Mouse (Mus musculus): ENCODE measurements at regions not wholly inside any gene's neighbourhood (a gene's known extent, or its start where the extent isn't known, plus 50 kb on each side); places are given as distances from the start of the nearest gene placed in this dataset.

DNA sequence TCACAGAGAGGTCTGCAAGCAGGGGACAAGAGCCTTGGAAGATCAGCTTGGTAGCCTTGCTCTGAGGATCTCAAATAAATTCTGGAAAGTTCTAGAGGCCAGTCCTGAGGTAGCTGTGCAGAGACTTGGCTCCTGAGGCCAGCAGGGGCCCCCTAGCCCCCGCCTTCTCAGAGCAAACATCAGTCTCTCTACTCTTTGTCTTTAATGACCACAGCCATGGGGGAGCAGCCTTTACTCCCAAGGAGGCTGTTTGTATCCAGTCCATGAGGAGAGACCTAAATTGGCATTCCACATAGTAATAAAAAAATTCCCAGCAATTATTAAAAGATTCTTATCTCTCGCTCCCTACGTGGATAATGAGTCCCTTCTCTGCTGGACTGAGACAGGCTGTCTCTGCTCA, 726.8 kb downstream of the Gm826 start:
- Histone ChIP-seq H3K36me3 (replicated peaks) (no peaks in the 10 kb centered on the region), H3K27me3 (no peaks in the 10 kb centered on the region), H3K4me1 (replicated peaks) (no peaks in the 10 kb centered on the region), H3K27ac (replicated peaks) (no peak overlapping the region), H3K9ac (no peak overlapping the region), H3K9me3 (replicated peaks) (no peaks in the 10 kb centered on the region), H3K4me3 (replicated peaks) (no peak overlapping the region), H3K4me2 (no peak overlapping the region)
- ATAC-seq (ENCODE audit: insufficient read depth), result no peak
- WGBS (ENCODE audit: insufficient replicate concordance), result 40% methylated on average over 3 of the region's 3 CpGs

DNA sequence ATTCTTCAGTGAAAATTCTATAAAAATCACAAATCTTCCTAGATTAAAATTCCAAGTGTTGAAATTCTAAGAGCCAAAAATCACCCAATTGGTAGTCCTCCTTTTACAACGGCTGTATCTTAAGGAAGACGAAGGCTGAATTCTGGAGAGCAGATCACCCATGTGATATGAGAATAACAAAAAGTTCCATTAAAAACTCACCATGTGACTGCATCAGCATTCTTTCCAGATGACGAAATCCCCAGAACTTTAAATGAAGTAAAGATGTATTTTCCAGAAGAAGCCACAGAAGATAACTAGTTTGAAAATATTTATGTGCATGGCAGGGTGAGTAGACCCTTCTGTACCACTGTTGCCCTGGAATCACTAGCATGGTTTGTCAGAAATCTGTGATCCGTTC, 723.5 kb downstream of the Gm826 start:
- no peak overlapping the region for H3K27ac ChIP-seq (replicated peaks)
- no peaks in the 10 kb centered on the region for H3K4me1 ChIP-seq (replicated peaks)
- H3K4me2 ChIP-seq, result no peak overlapping the region
- no peak overlapping the region for H3K4me3 ChIP-seq (replicated peaks)
- no peaks in the 10 kb centered on the region for H3K27me3 ChIP-seq
- no peak overlapping the region for H3K9ac ChIP-seq
- no peaks in the 10 kb centered on the region for H3K9me3 ChIP-seq (replicated peaks)
- ATAC-seq (ENCODE audit: insufficient read depth), result no peak
- no peaks in the 10 kb centered on the region for H3K36me3 ChIP-seq (replicated peaks)
- 57% methylated on average over 4 of the region's 4 CpGs for WGBS (ENCODE audit: insufficient replicate concordance)

DNA sequence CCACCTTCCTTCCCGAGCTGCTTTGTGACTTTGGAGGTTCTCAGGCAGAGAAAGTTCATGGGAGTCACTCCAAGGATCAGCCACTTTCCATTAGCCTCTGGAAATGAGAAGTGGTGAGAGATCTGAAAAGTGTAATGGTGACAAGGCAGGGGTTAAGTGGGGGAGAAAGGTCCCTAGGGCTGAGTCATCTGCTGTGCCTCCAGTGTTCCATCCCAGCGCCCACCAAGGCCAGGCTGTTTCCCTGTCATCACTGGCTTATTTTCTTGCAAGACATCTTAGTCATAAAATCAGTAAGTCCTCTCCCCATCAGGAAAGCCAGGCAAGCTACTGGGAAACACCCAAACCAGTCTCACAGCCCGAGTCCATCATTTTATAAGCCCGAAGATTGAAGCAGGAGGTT, 717.3 kb downstream of the Gm826 start:
- no peak overlapping the region for H3K4me3 ChIP-seq (replicated peaks)
- H3K27ac ChIP-seq (replicated peaks), result no peak overlapping the region
- ATAC-seq (ENCODE audit: insufficient read depth), result no peak
- H3K4me2 ChIP-seq, result no peak overlapping the region
- no peaks in the 10 kb centered on the region for H3K4me1 ChIP-seq (replicated peaks)
- H3K36me3 ChIP-seq (replicated peaks), result no peaks in the 10 kb centered on the region
- no peak overlapping the region for H3K9ac ChIP-seq
- 56% methylated on average over 4 of the region's 4 CpGs for WGBS (ENCODE audit: insufficient replicate concordance)
- no peaks in the 10 kb centered on the region for H3K27me3 ChIP-seq
- H3K9me3 ChIP-seq (replicated peaks), result no peaks in the 10 kb centered on the region

DNA sequence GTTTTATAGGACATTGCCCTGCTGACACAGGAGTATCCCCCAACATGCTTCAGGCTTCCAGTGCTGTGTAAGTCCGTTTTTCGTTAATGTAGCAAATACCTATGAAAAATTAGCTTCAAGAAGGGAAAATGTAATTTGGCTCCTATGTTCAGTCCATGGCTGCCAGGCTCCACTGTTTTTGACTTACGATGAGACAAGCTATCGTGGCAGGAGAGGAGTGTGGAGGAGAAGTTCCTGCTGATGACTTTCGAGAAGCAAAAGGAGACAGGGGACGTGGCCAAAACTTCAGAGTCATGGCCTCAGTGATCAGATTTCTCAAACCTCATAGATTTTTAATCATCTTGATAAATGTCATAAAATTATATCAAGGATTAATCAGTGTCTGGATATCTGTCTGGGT, 712.7 kb downstream of the Gm826 start:
- WGBS (ENCODE audit: insufficient replicate concordance), result 74% methylated on average over 6 of the region's 6 CpGs
- H3K27me3 ChIP-seq, result no peaks in the 10 kb centered on the region
- ATAC-seq (ENCODE audit: insufficient read depth), result no peak
- H3K27ac ChIP-seq (replicated peaks), result no peak overlapping the region
- H3K9ac ChIP-seq, result no peak overlapping the region
- H3K4me1 ChIP-seq (replicated peaks), result no peaks in the 10 kb centered on the region
- no peak overlapping the region for H3K4me2 ChIP-seq
- no peaks in the 10 kb centered on the region for H3K9me3 ChIP-seq (replicated peaks)
- no peaks in the 10 kb centered on the region for H3K36me3 ChIP-seq (replicated peaks)
- no peak overlapping the region for H3K4me3 ChIP-seq (replicated peaks)

DNA sequence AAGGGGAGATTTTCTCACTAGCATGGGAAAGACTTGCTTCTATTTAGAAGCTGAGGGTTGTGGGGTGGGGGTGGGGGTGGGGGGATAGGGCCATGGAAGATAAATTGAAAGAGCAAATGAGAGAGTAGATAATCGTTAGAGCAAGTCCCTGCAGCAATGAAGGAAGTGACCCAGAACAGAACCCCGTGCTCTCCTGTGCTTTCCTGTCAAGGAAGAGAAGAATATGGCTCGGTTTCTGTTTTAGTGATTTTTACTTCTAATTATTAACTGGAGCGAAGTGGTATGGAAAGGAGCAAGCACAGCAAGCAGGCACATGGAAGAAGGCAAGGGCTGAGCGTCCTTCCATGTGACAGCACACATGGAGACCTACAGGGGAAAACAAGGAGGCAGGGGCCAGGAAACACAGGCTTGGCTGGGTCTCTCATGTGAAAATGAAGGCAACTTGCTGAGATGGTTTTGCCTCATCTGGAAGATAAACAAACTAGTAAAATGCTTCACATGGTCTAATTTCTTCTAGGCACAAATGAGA, 711.8 kb downstream of the Gm826 start:
- Histone ChIP-seq H3K4me1 (replicated peaks) (no peaks in the 10 kb centered on the region), H3K9me3 (replicated peaks) (no peaks in the 10 kb centered on the region), H3K36me3 (replicated peaks) (no peaks in the 10 kb centered on the region), H3K27ac (replicated peaks) (no peak overlapping the region), H3K4me2 (no peak overlapping the region), H3K4me3 (replicated peaks) (no peak overlapping the region), H3K27me3 (no peaks in the 10 kb centered on the region), H3K9ac (no peak overlapping the region)
- WGBS (ENCODE audit: insufficient replicate concordance), result 50% methylated on average over 5 of the region's 5 CpGs
- ATAC-seq (ENCODE audit: insufficient read depth), result no peak

DNA sequence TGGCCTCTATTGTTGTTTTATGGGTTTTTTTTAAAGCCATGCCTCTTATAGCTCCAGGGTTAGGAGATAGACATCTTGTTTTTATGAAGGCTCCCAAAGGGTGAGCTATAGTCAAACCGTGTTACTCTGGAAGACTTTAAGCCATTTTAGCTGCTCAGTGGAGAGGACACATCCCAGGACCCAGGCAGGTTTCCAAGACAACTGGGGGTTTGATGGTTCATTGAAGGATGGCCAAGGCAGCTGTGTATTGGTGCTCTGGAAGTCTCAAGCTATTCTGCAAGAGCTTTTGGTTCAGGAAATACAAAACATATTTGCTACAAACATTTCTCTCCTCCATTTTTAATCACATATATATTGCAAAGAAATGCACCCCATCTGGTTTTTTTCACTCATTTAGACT, 708.7 kb downstream of the Gm826 start:
- Histone ChIP-seq H3K4me3 (replicated peaks) (no peak overlapping the region), H3K4me1 (replicated peaks) (no peaks in the 10 kb centered on the region), H3K4me2 (no peak overlapping the region), H3K36me3 (replicated peaks) (no peaks in the 10 kb centered on the region), H3K27ac (replicated peaks) (no peak overlapping the region), H3K9ac (no peak overlapping the region), H3K27me3 (no peaks in the 10 kb centered on the region), H3K9me3 (replicated peaks) (no peaks in the 10 kb centered on the region)
- WGBS (ENCODE audit: insufficient replicate concordance), result 42% methylated on average over 1 of the region's 1 CpGs
- ATAC-seq (ENCODE audit: insufficient read depth), result no peak

DNA sequence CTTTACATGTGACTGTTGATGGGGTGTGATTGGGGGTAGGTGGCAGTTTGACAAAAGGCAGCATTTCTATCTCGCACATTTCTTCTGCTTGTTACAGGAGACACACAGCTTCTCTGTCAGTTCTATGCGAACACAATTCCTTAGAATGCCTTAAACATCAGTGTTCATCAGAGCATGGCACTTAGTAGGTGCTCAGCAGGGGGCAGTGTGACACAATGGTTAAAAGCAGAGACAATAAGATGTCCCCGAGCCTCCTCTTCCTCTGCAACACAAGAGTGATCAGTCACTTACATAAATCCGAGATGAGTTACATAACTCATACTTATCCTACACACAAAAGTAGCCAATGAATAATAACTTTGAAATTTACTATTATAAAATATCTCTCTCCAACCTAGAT, 688.1 kb downstream of the Gm826 start:
- no peak for ATAC-seq (ENCODE audit: insufficient read depth)
- no peaks in the 10 kb centered on the region for H3K36me3 ChIP-seq (replicated peaks)
- H3K4me1 ChIP-seq (replicated peaks), result no peaks in the 10 kb centered on the region
- H3K9me3 ChIP-seq (replicated peaks), result no peaks in the 10 kb centered on the region
- H3K9ac ChIP-seq, result no peak overlapping the region
- no peak overlapping the region for H3K4me3 ChIP-seq (replicated peaks)
- H3K27me3 ChIP-seq, result no peaks in the 10 kb centered on the region
- H3K27ac ChIP-seq (replicated peaks), result no peak overlapping the region
- 34% methylated on average over 4 of the region's 4 CpGs for WGBS (ENCODE audit: insufficient replicate concordance)
- no peak overlapping the region for H3K4me2 ChIP-seq

DNA sequence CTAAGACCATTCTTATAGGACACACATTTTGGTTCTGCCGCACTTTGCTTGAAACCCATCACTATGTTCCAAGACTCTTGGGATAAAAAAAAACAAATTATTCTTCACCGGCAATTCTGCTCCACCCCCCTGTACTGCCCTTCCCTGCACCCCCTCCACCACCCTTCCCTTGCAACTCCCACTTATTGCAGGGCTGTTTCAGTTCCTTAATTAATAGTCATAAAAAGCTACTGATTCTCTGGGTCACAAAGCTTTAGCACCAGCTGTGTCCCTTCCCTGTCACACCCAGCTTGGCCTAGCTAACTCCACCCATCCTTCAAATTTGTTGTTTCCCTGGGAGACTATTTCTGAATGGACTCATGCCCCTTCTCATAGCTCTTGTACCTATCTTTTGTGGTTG, 687.4 kb downstream of the Gm826 start:
- Histone ChIP-seq H3K9ac (no peak overlapping the region), H3K9me3 (replicated peaks) (no peaks in the 10 kb centered on the region), H3K27me3 (no peaks in the 10 kb centered on the region), H3K4me2 (no peak overlapping the region), H3K36me3 (replicated peaks) (no peaks in the 10 kb centered on the region), H3K4me3 (replicated peaks) (no peak overlapping the region), H3K4me1 (replicated peaks) (no peaks in the 10 kb centered on the region), H3K27ac (replicated peaks) (no peak overlapping the region)
- 65% methylated on average over 2 of the region's 2 CpGs for WGBS (ENCODE audit: insufficient replicate concordance)
- ATAC-seq (ENCODE audit: insufficient read depth), result no peak

DNA sequence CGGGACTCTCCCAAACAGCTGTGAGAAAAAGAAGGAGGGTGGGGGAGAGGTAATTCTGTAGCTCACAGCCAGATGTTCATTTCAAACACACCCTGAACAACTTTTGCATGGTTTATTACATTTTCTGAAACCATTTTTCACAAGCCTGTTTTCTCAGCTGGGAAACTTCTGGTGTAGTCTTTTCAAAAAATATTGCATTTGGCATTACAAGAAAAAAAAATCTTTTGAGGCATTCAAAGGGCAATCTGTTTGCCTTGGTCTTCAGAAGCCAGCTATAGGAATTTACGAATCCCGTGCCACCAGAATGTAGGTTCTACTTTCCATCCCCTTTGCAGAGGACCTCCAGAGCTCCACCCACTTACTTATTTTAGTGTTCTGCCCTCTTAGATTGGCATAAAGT, 681.7 kb downstream of the Gm826 start:
- no peaks in the 10 kb centered on the region for H3K36me3 ChIP-seq (replicated peaks)
- no peak overlapping the region for H3K27ac ChIP-seq (replicated peaks)
- H3K9me3 ChIP-seq (replicated peaks), result no peaks in the 10 kb centered on the region
- no peak overlapping the region for H3K4me3 ChIP-seq (replicated peaks)
- H3K4me2 ChIP-seq, result no peak overlapping the region
- H3K4me1 ChIP-seq (replicated peaks), result no peaks in the 10 kb centered on the region
- no peak for ATAC-seq (ENCODE audit: insufficient read depth)
- H3K27me3 ChIP-seq, result no peaks in the 10 kb centered on the region
- no peak overlapping the region for H3K9ac ChIP-seq
- 60% methylated on average over 3 of the region's 3 CpGs for WGBS (ENCODE audit: insufficient replicate concordance)

DNA sequence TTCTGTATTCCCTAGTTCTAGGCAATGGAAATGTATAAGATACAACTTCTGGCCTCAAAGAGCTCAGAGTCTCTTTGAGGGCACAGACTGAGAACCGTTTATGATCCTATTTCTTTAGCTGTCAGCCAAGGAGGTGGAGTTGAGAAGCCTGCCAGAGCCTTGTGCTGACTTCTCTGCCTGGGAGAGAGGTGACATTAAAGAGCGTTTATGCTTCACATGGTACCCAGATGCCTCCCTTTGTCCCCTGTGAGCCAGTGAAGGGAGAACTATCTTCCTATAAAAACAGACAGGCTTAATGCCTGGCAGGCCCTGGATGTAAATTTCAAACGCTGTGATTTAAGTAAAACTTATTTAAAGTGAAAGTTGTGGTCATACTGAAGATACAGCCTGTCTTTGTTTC, 657.1 kb downstream of the Gm826 start:
- no peak for ATAC-seq (ENCODE audit: insufficient read depth)
- Histone ChIP-seq H3K4me2 (no peak overlapping the region), H3K4me1 (replicated peaks) (no peaks in the 10 kb centered on the region), H3K27me3 (no peaks in the 10 kb centered on the region), H3K4me3 (replicated peaks) (no peak overlapping the region), H3K27ac (replicated peaks) (no peak overlapping the region), H3K9ac (no peak overlapping the region), H3K36me3 (replicated peaks) (no peaks in the 10 kb centered on the region), H3K9me3 (replicated peaks) (no peaks in the 10 kb centered on the region)
- WGBS (ENCODE audit: insufficient replicate concordance), result 20% methylated on average over 3 of the region's 3 CpGs

DNA sequence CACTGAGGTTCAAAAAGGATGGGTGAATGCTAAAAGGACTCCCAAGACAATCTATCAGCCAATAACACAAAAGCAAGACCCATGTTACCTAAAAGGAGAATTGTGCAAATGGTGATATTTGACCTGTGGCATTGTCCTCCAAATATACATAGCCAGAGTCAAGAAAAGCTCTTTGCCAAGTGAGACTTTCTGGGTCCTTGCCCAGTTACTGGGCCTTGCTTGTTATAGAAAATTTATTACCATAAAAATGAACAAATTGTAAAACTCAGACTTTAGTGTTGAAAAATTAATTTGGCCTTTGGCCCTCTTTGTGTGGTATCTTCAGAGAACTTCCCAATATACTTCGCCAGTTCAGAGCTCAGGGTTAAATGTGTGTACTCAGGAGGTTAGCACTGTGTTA, 653.3 kb downstream of the Gm826 start:
- Histone ChIP-seq H3K4me3 (replicated peaks) (no peak overlapping the region), H3K9ac (no peak overlapping the region), H3K36me3 (replicated peaks) (no peaks in the 10 kb centered on the region), H3K9me3 (replicated peaks) (no peaks in the 10 kb centered on the region), H3K4me2 (no peak overlapping the region), H3K27me3 (no peaks in the 10 kb centered on the region), H3K4me1 (replicated peaks) (no peaks in the 10 kb centered on the region), H3K27ac (replicated peaks) (no peak overlapping the region)
- 51% methylated on average over 1 of the region's 1 CpGs for WGBS (ENCODE audit: insufficient replicate concordance)
- ATAC-seq (ENCODE audit: insufficient read depth), result no peak

DNA sequence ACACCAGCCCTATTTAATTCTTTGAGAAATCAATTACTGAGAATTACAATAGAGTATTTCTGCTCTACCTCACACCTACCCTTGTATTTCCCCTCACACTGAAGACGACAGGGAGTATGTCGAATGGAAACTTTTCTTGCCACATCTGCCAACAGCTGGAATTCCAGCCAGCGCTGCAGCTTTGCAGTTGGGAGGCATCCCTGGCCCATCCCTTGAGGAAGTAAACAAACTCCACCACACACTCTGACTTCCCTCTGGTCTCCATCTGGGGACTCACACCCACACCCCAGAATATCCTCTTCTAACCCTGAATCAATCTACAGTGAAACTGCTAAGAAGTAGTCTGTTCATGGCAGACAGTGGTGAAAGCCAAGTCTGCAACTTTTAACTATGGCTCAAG, 630.9 kb downstream of the Gm826 start:
- no peak overlapping the region for H3K9ac ChIP-seq
- no peak overlapping the region for H3K4me3 ChIP-seq (replicated peaks)
- ATAC-seq (ENCODE audit: insufficient read depth), result no peak
- H3K9me3 ChIP-seq (replicated peaks), result no peaks in the 10 kb centered on the region
- WGBS (ENCODE audit: insufficient replicate concordance), result 64% methylated on average over 3 of the region's 3 CpGs
- no peak overlapping the region for H3K27ac ChIP-seq (replicated peaks)
- no peaks in the 10 kb centered on the region for H3K27me3 ChIP-seq
- no peaks in the 10 kb centered on the region for H3K36me3 ChIP-seq (replicated peaks)
- no peak overlapping the region for H3K4me2 ChIP-seq
- H3K4me1 ChIP-seq (replicated peaks), result no peaks in the 10 kb centered on the region

Data from liver, embryonic 15.5 days (tissue).